Mouse (Mus musculus) megakaryocyte-erythroid progenitor cell, adult 5-6 weeks (primary cell): ENCODE measurements at regions not wholly inside any gene's neighbourhood (a gene's known extent, or its start where the extent isn't known, plus 50 kb on each side); places are given as distances from the start of the nearest gene placed in this dataset.
"Not testable (repeated sequence)": the region's sequence is repeated elsewhere in the genome, so short reads cannot be mapped to it uniquely, and the experiment has no call there.

Experiments
- ATAC-seq: replicated peaks from 2 replicates; pipeline ENCODE4 v1.8.0; 2016; ENCODE audit warnings: mild to moderate bottlenecking, inconsistent platforms; ENCODE audit not compliant: severe bottlenecking, poor library complexity, low FRiP score, low TSS enrichment

DNA sequence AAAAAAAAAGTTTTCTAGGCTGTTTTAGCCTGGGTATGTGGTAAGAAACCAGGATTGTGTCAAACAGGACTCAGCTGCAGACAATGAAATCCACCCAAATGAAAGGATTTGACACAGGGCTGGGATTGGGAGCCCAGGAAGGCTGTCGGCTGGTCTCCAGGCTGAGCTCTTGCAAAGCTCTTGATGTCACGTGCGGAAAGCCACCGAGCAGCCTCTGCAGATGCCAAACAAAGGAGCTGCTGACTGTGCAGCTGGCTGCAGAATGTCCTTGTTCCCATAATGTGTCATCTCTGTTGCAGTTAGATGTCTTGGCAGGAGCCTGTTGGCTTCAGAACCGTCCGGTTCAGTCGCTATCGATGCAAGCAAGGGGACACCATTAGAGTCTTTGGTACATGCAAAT is 56.1 kb downstream of the Bbs10 start:
- ATAC-seq: no peak

DNA sequence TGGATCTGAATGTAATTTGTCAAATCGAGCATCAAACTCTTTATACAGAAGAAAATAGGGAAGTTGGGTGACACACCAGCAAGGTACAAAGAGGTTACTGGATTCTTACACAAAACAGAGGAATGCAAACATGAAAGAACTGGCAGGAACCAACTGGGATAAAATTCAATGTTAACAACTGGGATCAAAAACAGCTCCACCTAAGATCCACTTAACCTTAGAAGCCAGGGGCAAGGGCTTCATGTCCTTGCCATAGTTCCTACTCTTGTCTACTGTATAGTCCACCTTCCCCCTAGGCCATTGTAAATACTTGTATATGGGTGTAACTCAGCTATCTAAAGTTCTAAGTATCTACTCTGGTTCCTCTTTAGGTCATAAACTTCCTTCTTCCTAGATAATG is 59.9 kb downstream of the Bbs10 start:
- ATAC-seq: not testable (repeated sequence)

- no peak for ATAC-seq
These were observed 63.4 kb downstream of the Bbs10 start for GRCm38 (mm10) chr10:111361749-111362435.

DNA sequence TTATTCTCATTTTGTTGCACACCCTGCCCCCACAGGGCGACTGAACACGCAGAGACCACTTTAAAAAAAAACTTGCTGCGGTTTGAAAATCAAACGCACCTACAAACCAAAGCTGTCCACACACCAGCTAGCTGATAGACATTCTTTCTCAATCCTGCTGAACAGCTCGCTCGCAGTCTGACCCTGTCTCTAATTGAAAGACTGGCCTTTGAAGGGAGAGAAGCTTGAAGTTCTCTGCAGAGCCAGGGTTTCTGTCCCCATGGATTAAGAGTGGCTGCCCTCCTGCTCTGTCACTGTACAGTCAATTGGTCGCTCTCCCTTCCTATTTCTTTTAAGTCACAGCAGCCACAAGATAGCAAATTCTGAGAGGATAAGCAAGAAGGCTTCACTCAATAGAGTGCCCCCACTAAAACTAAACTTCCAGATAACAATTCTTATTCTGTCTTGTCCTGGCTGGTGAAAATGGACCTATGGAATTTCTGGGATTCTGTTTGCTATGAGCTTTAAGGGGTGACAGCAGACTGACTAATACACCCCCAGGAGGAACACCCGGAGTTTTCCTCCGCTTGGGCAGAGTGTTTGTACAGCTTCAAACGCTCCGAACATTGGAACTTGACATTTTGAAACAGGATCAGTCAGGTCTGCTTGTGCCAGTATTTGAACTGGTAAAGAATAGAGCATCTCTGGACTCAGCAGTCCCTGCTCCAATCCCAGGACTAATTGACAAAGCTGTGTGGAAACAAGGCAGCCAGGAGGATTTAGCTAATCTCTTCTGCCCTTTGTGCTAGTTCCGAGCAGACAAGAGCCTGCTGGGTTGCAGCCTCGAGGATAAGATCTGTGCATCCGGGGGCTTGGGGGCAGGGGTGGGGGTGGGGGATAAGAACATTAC is 65.5 kb downstream of the Bbs10 start:
- ATAC-seq: no peak

DNA sequence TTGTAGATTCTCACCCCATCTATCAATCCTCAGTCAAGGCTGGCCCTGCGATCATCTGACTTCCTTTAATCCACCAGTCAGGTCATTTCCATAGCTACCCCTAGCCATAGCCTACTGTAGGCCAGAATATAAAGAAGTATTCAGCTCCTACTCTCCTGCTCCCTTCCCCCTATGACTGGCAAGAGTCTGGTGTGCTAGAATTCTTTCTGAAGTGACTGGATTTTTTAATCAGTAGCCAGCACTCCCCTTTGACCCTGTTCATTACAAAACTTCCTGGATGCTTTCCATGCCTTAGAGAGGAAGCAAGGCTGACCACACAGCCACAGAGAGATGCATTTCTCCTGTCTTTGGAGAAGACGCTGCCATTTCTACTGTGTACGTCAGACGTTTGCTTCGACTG is 66.5 kb downstream of the Bbs10 start:
- ATAC-seq: no peak

- ATAC-seq: not testable (repeated sequence)
These were observed 70.6 kb downstream of the Bbs10 start for GRCm38 (mm10) chr10:111369046-111369445.

GRCm38 (mm10) chr10:111378047-111378618 is 79.7 kb downstream of the Bbs10 start:
- peak; percentile 61 for ATAC-seq

- no peak for ATAC-seq
These were observed 83.2 kb downstream of the Bbs10 start for GRCm38 (mm10) chr10:111381689-111382088.

GRCm38 (mm10) chr10:111382206-111382930 is 83.9 kb downstream of the Bbs10 start:
- no peak for ATAC-seq

DNA sequence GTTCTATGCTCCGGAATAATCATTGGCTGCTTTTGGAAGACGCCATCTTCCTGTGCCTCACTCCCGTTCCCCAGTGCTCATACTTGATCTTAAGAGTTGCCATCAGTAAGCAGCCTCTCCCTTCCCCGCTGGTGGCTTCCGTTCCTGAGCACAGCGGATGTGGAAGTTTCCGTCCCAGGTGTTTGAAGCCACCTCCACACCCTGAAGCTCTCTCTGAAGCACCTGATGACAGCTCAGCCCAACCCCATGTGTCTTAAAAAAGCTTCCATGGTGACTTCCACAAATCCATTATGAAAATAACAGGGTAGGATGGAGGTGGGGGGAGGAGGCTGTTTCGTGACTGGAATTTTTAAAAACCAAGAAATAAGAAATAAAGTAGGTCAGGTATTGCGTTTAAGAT is 87.1 kb downstream of the Bbs10 start:
- ATAC-seq: no peak

GRCm38 (mm10) chr10:111387869-111388538 is 85.0 kb upstream of the Nap1l1 start:
- ATAC-seq: no peak

- ATAC-seq: no peak
These were observed 84.3 kb upstream of the Nap1l1 start for GRCm38 (mm10) chr10:111388545-111389320.

GRCm38 (mm10) chr10:111389890-111390289 is 83.1 kb upstream of the Nap1l1 start:
- no peak for ATAC-seq

- no peak for ATAC-seq
These were observed 78.6 kb upstream of the Nap1l1 start for GRCm38 (mm10) chr10:111394421-111394820.

DNA sequence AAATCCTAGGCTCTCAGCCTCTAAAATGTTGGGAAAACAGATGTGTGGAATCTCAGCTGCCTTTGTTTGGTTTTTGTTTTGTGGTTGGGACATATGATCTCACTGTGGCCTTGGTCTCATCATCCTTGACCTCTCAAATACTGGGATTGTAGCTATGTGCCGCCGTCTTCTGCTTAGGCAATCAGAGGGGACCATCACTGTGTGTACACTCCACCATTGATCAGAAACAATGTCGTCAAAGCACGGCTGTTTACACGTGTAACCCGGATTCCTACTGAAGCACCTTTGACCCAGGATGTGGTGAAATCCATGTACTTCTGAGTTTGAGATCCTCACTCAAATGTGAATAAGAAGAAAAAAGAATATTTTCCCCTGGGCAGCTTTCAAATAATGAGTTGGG is 68.0 kb upstream of the Nap1l1 start:
- ATAC-seq: no peak

GRCm38 (mm10) chr10:111408887-111409286 is 64.1 kb upstream of the Nap1l1 start:
- no peak for ATAC-seq

DNA sequence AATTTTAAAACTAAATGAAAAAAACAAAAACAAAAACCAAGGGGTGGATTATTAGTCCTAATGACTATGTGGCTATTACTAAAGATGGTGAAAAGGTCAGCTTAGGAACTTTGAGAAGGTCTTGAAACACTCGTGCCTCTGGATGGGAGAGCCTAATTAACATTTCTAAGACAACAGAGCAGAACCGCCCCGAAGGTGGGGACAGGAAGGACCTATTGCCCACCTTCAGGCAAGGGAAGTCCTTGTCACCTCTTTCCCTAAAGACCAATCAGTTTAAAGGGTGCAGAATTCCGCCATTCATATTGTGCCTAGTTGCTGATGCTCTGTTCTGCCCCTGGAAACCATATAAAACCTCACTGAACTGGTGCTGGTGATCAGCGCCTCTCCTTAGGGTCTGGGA is 63.5 kb upstream of the Nap1l1 start:
- no peak for ATAC-seq

- ATAC-seq: no peak
These were observed 62.9 kb upstream of the Nap1l1 start for GRCm38 (mm10) chr10:111410121-111410520.

DNA sequence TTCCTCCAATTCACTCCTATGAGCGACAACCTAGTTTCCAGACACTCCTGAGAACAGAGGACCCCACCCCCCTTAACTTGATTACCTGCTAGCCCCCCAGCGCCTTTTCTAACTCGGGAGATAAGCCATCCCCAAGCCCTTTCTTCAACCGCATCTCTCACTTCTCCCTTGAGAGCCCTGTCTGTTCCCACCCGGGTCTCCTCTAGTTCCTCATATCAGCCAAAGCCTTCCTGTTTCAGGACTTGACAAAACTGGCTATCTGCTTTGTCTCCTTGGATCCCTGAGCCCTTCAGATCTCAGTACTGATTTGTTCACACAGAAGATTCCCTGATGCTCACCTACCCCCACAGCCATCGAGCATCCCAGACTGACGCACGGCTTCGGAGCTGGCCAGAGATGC is 61.5 kb upstream of the Nap1l1 start:
- ATAC-seq: no peak
